Mouse (Mus musculus) erythroblast, adult 5-6 weeks (primary cell): ENCODE results near the gene Lamc1. TPM values are rescaled to one million over a fixed set of nuclear protein-coding genes. Genes with fewer than 3 reads are reported as not detected.
"Not testable (repeated sequence)": the region's sequence is repeated elsewhere in the genome, so short reads cannot be mapped to it uniquely, and the experiment has no call there.

Source experiments
- ATAC-seq: replicated peaks from 2 replicates; pipeline ENCODE4 v1.8.0; 2016; ENCODE audit warnings: moderate number of reproducible peaks, mild to moderate bottlenecking, moderate TSS enrichment, inconsistent platforms; ENCODE audit not compliant: poor library complexity, low FRiP score, severe bottlenecking
- total RNA-seq, 2 experiments: library from RNA; stranded (forward) in 1 of 2; stranded (reverse) in 1 of 2; fragments of 150-400 nt in 1 of 2; fragments of 200-764, 138-1000 nt in 1 of 2; gene quantifications; 2 replicates each; pipeline versions ENCODE4 v1.2.3 to v1.2.4; 2015 to 2017; ENCODE audit warnings: low replicate concordance in 2 of 2

Gene Lamc1
- total RNA-seq (2015; ENCODE audit: low replicate concordance) (0.63 TPM in 1 of 2 replicates, not detected in the other), total RNA-seq (2017; ENCODE audit: low replicate concordance) (0.34 TPM in 1 of 2 replicates, not detected in the other)

GRCm38 (mm10) chr1:153332444-153333295 is at the start of gene Lamc1:
Gene Lamc1, minus strand, starts transcription at chr1:153332786.
- no peak for ATAC-seq

- no peak for ATAC-seq
These were observed 48.2 kb upstream of the Lamc1 start for GRCm38 (mm10) chr1:153380746-153381282.

- ATAC-seq: no peak
These were observed 47.2 kb upstream of the Lamc1 start for GRCm38 (mm10) chr1:153379832-153380231.

GRCm38 (mm10) chr1:153378587-153378986 is 46.0 kb upstream of the Lamc1 start:
- ATAC-seq: no peak

- ATAC-seq: no peak
These were observed 43.9 kb upstream of the Lamc1 start for GRCm38 (mm10) chr1:153376446-153376845.

- no peak for ATAC-seq
These were observed 41.5 kb upstream of the Lamc1 start for GRCm38 (mm10) chr1:153374136-153374535.

- no peak for ATAC-seq
These were observed 39.3 kb upstream of the Lamc1 start for GRCm38 (mm10) chr1:153371846-153372245.

- ATAC-seq: no peak
These were observed 36.4 kb upstream of the Lamc1 start for GRCm38 (mm10) chr1:153369011-153369410.

- no peak for ATAC-seq
These were observed 34.5 kb upstream of the Lamc1 start for GRCm38 (mm10) chr1:153367048-153367447.

GRCm38 (mm10) chr1:153361926-153362325 is 29.3 kb upstream of the Lamc1 start:
- ATAC-seq: no peak

- no peak for ATAC-seq
These were observed 28.0 kb upstream of the Lamc1 start for GRCm38 (mm10) chr1:153360556-153360955.

- no peak for ATAC-seq
These were observed 24.6 kb upstream of the Lamc1 start for GRCm38 (mm10) chr1:153357218-153357617.

GRCm38 (mm10) chr1:153354466-153354865 is 21.9 kb upstream of the Lamc1 start:
- ATAC-seq: no peak

GRCm38 (mm10) chr1:153353736-153354430 is 21.3 kb upstream of the Lamc1 start:
- no peak for ATAC-seq

- ATAC-seq: no peak
These were observed 18.4 kb upstream of the Lamc1 start for GRCm38 (mm10) chr1:153351034-153351433.

- ATAC-seq: no peak
These were observed 15.1 kb upstream of the Lamc1 start for GRCm38 (mm10) chr1:153347726-153348125.

- no peak for ATAC-seq
These were observed 14.5 kb upstream of the Lamc1 start for GRCm38 (mm10) chr1:153347040-153347439.

- ATAC-seq: no peak
These were observed 13.2 kb upstream of the Lamc1 start for GRCm38 (mm10) chr1:153345699-153346291.

- no peak for ATAC-seq
These were observed 12.4 kb upstream of the Lamc1 start for GRCm38 (mm10) chr1:153345002-153345401.

- not testable (repeated sequence) for ATAC-seq
These were observed 2.9 kb upstream of the Lamc1 start for GRCm38 (mm10) chr1:153335451-153335850.
